8 mouse cellular contexts compared by ENCODE assay signal in genomic region chr12:77000096-77000704, GRCm38 (mm10). TPM values are rescaled to one million over a fixed set of nuclear protein-coding genes. Genes with fewer than 3 reads are reported as not detected.
DNase-seq lines count a peak whose midpoint lies in the region; ATAC-seq and TF ChIP-seq lines count a peak whose summit lies in the region.

No protein-coding gene starts in this region.

- no peaks in the 10 kb centered on the region for H3K9me3 ChIP-seq in intestine, postnatal 0 days (ENCODE audit: control insufficient read depth)
- no peaks in the 10 kb centered on the region for H3K9me3 ChIP-seq in limb, embryonic 14.5 days (ENCODE audit: control insufficient read depth, low read length)

- H3K36me3 ChIP-seq in intestine, postnatal 0 days (ENCODE audit: control insufficient read depth, insufficient read depth) = no peaks in the 10 kb centered on the region
- no peaks in the 10 kb centered on the region for H3K36me3 ChIP-seq in limb, embryonic 14.5 days (ENCODE audit: control insufficient read depth, insufficient read depth, low read length)

- no peak for ATAC-seq in intestine, postnatal 0 days
- peak; percentile 70; the same call in 1 of the 2 replicates for ATAC-seq in limb, embryonic 14.5 days (ENCODE audit: low FRiP score, low read depth)
- ATAC-seq in monocyte, adult 5-6 weeks (replicated peaks; ENCODE audit: insufficient number of reproducible peaks, low FRiP score, low TSS enrichment, poor library complexity, severe bottlenecking) = peak; percentile 85; the same call in 1 of the 2 replicates

- TF ChIP-seq CTCF in cortical plate, adult 2 months (IDR thresholded peaks at IDR 0.05; ENCODE audit: extremely low read depth, insufficient read depth, low read length) = peak; percentile 89
- TF ChIP-seq CTCF in intestine, postnatal 0 days (IDR thresholded peaks at IDR 0.05; ENCODE audit: low read depth) = peak; percentile 83

- H3K4me1 ChIP-seq in cortical plate, adult 2 months (ENCODE audit: control insufficient read depth, insufficient read depth, low read length) = peaks cover 3% of the 10 kb centered on the region
- H3K4me1 ChIP-seq in intestine, postnatal 0 days (replicated peaks; ENCODE audit: control insufficient read depth, insufficient read depth, low read length) = no peaks in the 10 kb centered on the region
- peaks cover 10% of the 10 kb centered on the region; the same call in 1 of the 2 replicates for H3K4me1 ChIP-seq in limb, embryonic 14.5 days (ENCODE audit: control insufficient read depth, insufficient read depth, low read length)

- H3K4me2 ChIP-seq in intestine, postnatal 0 days (replicated peaks; ENCODE audit: low read depth) = no peak overlapping the region
- no peak overlapping the region for H3K4me2 ChIP-seq in limb, embryonic 14.5 days (replicated peaks; ENCODE audit: low read depth, low read length, severe bottlenecking)

- peaks cover 3% of the 10 kb centered on the region; the same call in 1 of the 2 replicates for H3K27me3 ChIP-seq in intestine, postnatal 0 days (replicated peaks; ENCODE audit: control insufficient read depth, insufficient read depth, low read length)
- H3K27me3 ChIP-seq in limb, embryonic 14.5 days (ENCODE audit: control insufficient read depth, insufficient read depth, low read length) = no peaks in the 10 kb centered on the region

- H3K27ac ChIP-seq in cortical plate, adult 2 months (ENCODE audit: insufficient read depth, low read length) = no peak overlapping the region
- H3K27ac ChIP-seq in intestine, postnatal 0 days (ENCODE audit: low read depth, low read length) = no peak overlapping the region
- H3K27ac ChIP-seq in limb, embryonic 14.5 days (replicated peaks; ENCODE audit: low read depth, low read length) = no peak overlapping the region

- H3K9ac ChIP-seq in intestine, postnatal 0 days (ENCODE audit: low read depth, low read length) = no peak overlapping the region
- no peak overlapping the region for H3K9ac ChIP-seq in limb, embryonic 14.5 days (ENCODE audit: low read depth, low read length, severe bottlenecking)

- DNase-seq in CD4-positive helper T cell, adult 2 months (ENCODE audit: low read depth, low spot score) = peak; percentile 67
- DNase-seq in adipocyte (ENCODE audit: low spot score) = peak; percentile 77
- peak; percentile 37 for DNase-seq in gastrocnemius, postnatal 10 days
- peak; percentile 85 for DNase-seq in limb, embryonic 14.5 days (ENCODE audit: low spot score)
- DNase-seq in testis, postnatal 10 days (ENCODE audit: low spot score) = peak; percentile 59

- H3K4me3 ChIP-seq in cortical plate, adult 2 months (ENCODE audit: insufficient read depth, low read length) = no peak overlapping the region
- no peak overlapping the region for H3K4me3 ChIP-seq in intestine, postnatal 0 days (ENCODE audit: low read depth, low read length)
- no peak overlapping the region for H3K4me3 ChIP-seq in limb, embryonic 14.5 days (replicated peaks; ENCODE audit: low read length)

- TF ChIP-seq POLR2A in cortical plate, adult 2 months (IDR thresholded peaks at IDR 0.05; ENCODE audit: extremely low read depth, insufficient read depth, low read length) = no peak
- TF ChIP-seq POLR2A in limb, embryonic 14.5 days (IDR thresholded peaks at IDR 0.05; ENCODE audit: borderline replicate concordance, extremely low read depth, insufficient read depth, insufficient read length) = no peak

- 13% methylated on average over 4 of the region's 4 CpGs for WGBS in intestine, postnatal 0 days
- WGBS in limb, embryonic 14.5 days = 11% methylated on average over 4 of the region's 4 CpGs

RNA-seq across cellular contexts. Expression of gene Max, which starts 38.2 kb away (rescaled TPM):
- polyA plus RNA-seq in cortical plate, adult 2 months (2012; rRNA removed) = 49.5 and 52.8 TPM in 2 replicates
- 10 to 100 TPM; 41.8 to 43.1 TPM for total RNA-seq in gastrocnemius, postnatal 10 days (2021)
- polyA plus RNA-seq in intestine, postnatal 0 days (2015; fragmentation: Nextera tagmentation; extraction: Ambion mirVana) = 24.7 and 27.7 TPM in 2 replicates
- 54.8 and 59.9 TPM in 2 replicates for polyA plus RNA-seq in limb, embryonic 14.5 days (2012; rRNA removed)
- 33.6 and 36.2 TPM in 2 replicates for polyA plus RNA-seq in limb, embryonic 14.5 days (2014; fragmentation: Nextera tagmentation; extraction: Ambion mirVana)
- 124 to 167 TPM (median 145 TPM) in 3 replicates for total RNA-seq in monocyte, adult 5-6 weeks (2017)
